Mouse (Mus musculus) bone marrow macrophage, adult 2 months (primary cell): Measurements from ENCODE around the gene Elovl5.

ENCODE experiments used
- CTCF ChIP-seq: IDR thresholded peaks from 2 replicates; pipeline ENCODE4 v1.5.1; 2012; ENCODE audit warnings: low read depth, mild to moderate bottlenecking, low read length, moderate library complexity
- POLR2A ChIP-seq: IDR thresholded peaks from 2 replicates; pipeline ENCODE4 v1.6.1; 2012; ENCODE audit warnings: mild to moderate bottlenecking, low read depth, low read length, borderline replicate concordance

- TF ChIP-seq POLR2A (no peak), CTCF (no peak)
These were observed 105.2 kb downstream of the Elovl5 start for GRCm38 (mm10) chr9:78022187-78022945.
